Mouse (Mus musculus): ENCODE results near the gene Kcnrg.

The Kcnrg gene

DNA sequence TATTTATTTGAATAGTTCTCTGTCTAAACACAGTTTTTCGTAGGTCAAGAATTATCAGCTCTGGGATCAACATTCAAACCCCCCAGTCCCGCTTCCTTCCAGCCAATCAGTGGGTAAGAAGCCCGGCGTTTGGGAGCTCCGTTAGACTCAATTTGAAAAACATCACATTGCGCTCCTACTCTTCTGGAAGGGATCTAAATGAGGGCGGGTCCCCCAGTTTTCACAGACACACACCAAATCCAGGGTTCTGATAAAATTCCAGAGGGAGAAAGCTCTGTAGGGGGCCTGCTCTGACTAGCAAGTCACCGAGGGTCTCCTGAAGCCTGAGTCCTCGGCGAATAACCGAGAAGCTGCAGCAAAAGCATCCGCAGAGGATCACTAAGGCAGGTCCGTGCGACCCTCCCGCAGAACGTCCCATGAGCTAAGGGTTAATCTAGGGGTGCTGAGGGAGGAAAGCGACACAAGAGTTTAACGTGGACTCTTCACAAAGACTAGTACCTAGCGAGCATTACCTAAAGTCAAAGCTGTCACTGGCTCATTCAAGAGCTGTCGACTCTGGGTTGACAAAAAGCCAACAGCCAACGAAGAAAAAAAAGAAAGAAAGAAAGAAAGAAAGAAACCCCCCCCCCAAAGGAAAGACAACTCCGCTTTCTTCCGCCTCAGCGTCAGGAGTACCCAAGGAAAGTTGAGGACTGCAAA is 40.1 kb downstream of the Kcnrg start:
- peak; percentile 36 to 59 for DNase-seq

- DNase-seq: peak; percentile 40 to 76
Observed at GRCm38 (mm10) chr14:61647881-61648684, 40.8 kb downstream of the Kcnrg start.

DNA sequence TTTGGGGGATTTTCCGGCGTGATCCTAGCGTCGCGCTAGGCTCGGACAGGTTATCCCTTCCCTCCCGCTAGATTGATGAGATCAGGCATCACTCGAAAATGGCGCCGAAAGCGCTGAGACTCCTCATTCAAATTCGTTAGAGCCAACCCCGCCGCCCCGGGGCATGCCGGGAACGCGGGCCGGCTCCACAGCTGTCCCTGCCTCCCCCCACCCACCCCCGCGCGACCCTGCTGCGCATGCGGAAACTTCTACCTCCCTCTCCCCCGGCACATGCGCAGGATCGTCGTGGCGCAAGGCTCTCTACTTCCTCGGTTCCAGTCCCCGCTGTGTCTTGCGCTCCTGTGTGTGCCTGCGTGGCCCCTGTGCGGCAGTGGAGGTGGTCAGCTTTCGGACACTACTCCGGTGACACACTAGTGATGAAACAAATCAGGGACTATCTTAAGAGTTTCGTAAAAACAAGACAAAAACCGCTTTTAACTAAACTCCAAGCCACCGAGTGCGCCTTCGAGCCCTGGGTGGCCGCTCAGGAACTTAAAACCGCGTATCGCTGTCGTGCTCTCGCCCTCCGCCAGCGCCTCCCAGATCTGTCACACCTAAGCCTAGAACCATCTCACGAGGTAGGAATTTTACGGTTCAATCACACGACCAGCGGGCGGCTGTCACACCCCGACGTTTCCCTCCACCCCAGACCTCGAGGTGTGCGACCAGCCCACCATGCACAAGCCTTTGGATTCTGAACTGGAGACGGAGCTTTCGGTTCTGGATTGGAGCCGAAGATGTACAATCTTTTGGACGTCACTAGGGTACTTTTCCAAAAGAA is 41.6 kb downstream of the Kcnrg start:
- peak; percentile 97 to 99 for DNase-seq

DNA sequence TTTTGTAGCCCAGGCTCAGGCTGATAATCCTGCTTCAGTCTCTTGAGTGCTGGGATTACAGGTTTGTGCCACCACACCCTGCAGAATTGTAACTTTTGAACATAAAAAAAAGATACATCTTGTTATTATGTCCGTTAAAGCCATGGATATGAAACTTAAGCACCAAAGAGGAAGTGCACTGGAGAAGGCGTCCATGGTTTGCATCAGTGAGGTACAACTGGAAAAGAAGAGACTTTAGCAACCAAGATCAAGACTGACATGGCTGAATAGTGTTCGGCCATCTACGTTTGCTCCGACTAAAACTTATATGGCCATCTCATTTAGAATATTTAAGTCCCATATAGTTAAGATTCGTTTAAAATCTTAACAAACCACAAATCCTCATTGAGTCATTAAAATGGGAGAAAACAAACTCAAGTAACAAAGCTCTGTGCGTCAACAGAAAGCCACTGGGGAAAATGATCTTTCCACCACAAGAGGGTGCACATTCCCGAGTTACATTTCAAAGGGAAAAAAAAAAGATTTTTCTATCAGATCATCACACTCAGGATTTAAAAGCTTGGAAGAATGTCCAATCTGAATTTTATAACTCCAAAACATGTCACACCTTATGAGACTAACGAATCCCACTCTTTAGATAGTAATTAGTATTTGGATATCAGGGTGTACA is 43.2 kb downstream of the Kcnrg start:
- peak; percentile 60 to 75 for DNase-seq

- no peak for DNase-seq
Observed at GRCm38 (mm10) chr14:61656469-61656868, 49.2 kb downstream of the Kcnrg start.

DNA sequence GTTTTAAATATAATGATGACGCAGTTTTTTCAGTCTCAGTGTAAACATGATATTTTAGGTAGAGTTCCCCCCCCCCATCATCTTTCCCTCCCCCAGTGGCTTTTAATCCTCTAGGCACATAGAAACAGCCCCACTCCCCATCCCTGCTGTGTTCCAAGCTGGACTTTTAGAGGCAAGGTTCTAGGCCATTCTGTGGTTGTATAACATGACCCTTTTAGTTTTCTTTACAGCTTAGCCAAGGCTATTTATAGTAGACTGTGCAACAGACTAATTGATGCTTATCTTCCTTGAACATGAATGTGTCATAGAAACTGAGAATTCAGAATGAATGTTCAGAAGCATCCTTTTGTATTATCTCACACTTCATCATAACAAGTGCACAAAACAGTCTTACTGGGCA is 54.2 kb downstream of the Kcnrg start:
- no peak for DNase-seq

DNA sequence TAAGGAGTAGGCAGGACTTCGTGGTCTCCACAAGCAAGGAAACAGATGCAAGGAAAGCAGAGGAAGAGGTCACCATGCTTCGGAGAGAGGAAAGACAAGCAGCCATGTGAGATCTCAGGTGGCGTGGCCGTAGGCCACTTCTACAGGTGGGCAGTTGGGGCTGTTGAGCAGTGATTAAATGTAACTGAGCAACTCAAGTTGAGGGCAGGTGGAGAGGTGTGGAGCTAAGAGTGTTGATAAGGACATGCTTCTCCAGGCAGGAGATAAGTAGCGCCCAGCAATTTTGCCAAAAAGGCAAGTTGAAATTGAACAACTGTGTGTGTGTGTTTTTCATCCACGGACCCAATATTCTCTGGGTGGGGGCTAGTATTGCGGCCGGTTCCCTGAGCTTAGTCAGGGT is 55.0 kb downstream of the Kcnrg start:
- DNase-seq: no peak

Data from kidney, postnatal 36 days (tissue).